Mouse (Mus musculus) layer of hippocampus, adult 2 months (tissue): ENCODE data around the gene Zfp599. TPM values are rescaled to one million over a fixed set of nuclear protein-coding genes. Genes with fewer than 3 reads are reported as not detected.
"Not testable (repeated sequence)": the region's sequence is repeated elsewhere in the genome, so short reads cannot be mapped to it uniquely, and the experiment has no call there.

Experiments
- DNase-seq, 2 experiments: peaks; one replicate each; pipeline ENCODE4 v3.0.0; 2022; ENCODE audit warnings: low spot score in 2 of 2
- H3K27ac ChIP-seq: fragments of 200-600 bp; 2 replicates; pipeline ENCODE4 v1.8.1; 2022
- H3K4me3 ChIP-seq: fragments of 200-600 bp; 2 replicates; pipeline ENCODE4 v1.8.1; 2022; ENCODE audit warnings: mild to moderate bottlenecking
- CTCF ChIP-seq: fragments of 200-600 bp; conservative IDR thresholded peaks from 2 replicates; pipeline ENCODE4 v1.8.1; 2022; ENCODE audit warnings: antibody characterized with exemption, mild to moderate bottlenecking, moderate library complexity
- total RNA-seq, 2 experiments: library from RNA; stranded (reverse); gene quantifications; 2 replicates each; pipeline ENCODE4 v1.2.3; 2021

Zfp599 gene
- total RNA-seq, 2 experiments from 2014 or later: 6.4 to 6.7 TPM

GRCm38 (mm10) chr9:22240001-22240400 lies 19.7 kb downstream of the Zfp599 start:
- no peak overlapping the region for H3K27ac ChIP-seq
- no peak for TF ChIP-seq CTCF
- DNase-seq: no peak
- no peak overlapping the region for H3K4me3 ChIP-seq

- peak; percentile 73 for TF ChIP-seq CTCF
- no peak for DNase-seq
- Histone ChIP-seq H3K27ac (no peak overlapping the region), H3K4me3 (no peak overlapping the region)
Measured at GRCm38 (mm10) chr9:22230556-22230955, 29.1 kb downstream of the Zfp599 start.

GRCm38 (mm10) chr9:22230061-22230460 lies 29.6 kb downstream of the Zfp599 start:
- no peak for TF ChIP-seq CTCF
- Histone ChIP-seq H3K27ac (no peak overlapping the region), H3K4me3 (no peak overlapping the region)
- no peak for DNase-seq

GRCm38 (mm10) chr9:22229386-22230026 lies 30.2 kb downstream of the Zfp599 start:
- no peak for DNase-seq
- Histone ChIP-seq H3K4me3 (no peak overlapping the region), H3K27ac (no peak overlapping the region)
- no peak for TF ChIP-seq CTCF

GRCm38 (mm10) chr9:22226846-22227245 lies 32.8 kb downstream of the Zfp599 start:
- Histone ChIP-seq H3K4me3 (no peak overlapping the region), H3K27ac (no peak overlapping the region)
- no peak for DNase-seq
- no peak for TF ChIP-seq CTCF

- not testable (repeated sequence) for DNase-seq, H3K27ac ChIP-seq
- H3K4me3 ChIP-seq: peak overlapping the region; percentile 71
Measured at GRCm38 (mm10) chr9:22226389-22226673, 33.4 kb downstream of the Zfp599 start.

- peak; percentile 98 to 99 for DNase-seq
- Histone ChIP-seq H3K4me3 (peak within 1 kb of the TSS; percentile 71), H3K27ac (peak within 1 kb of the TSS; percentile 93)
- TF ChIP-seq CTCF: peak; percentile 84
Measured at GRCm38 (mm10) chr9:22225581-22226388, 33.9 kb downstream of the Zfp599 start, which contains the start of gene Zfp809. Gene Zfp809, plus strand, starts transcription at chr9:22225714.

- TF ChIP-seq CTCF: peak; percentile 49
- Histone ChIP-seq H3K27ac (peak overlapping the region; percentile 93), H3K4me3 (peak overlapping the region; percentile 71)
- no peak for DNase-seq
Measured at GRCm38 (mm10) chr9:22224536-22225503, 34.9 kb downstream of the Zfp599 start.

GRCm38 (mm10) chr9:22224066-22224465 lies 35.6 kb downstream of the Zfp599 start:
- no peak for DNase-seq
- H3K4me3 ChIP-seq: no peak overlapping the region
- TF ChIP-seq CTCF: no peak
- H3K27ac ChIP-seq: no peak overlapping the region

- no peak for DNase-seq
- Histone ChIP-seq H3K4me3 (no peak overlapping the region), H3K27ac (no peak overlapping the region)
- no peak for TF ChIP-seq CTCF
Measured at GRCm38 (mm10) chr9:22217858-22218493, 41.7 kb downstream of the Zfp599 start.

- no peak overlapping the region for H3K27ac ChIP-seq
- H3K4me3 ChIP-seq: no peak overlapping the region
- DNase-seq: no peak
- TF ChIP-seq CTCF: no peak
Measured at GRCm38 (mm10) chr9:22216705-22217104, 43.0 kb downstream of the Zfp599 start.

- DNase-seq: no peak
- TF ChIP-seq CTCF: no peak
- H3K27ac ChIP-seq: no peak overlapping the region
- H3K4me3 ChIP-seq: no peak overlapping the region
Measured at GRCm38 (mm10) chr9:22214549-22214948, 45.1 kb downstream of the Zfp599 start.

GRCm38 (mm10) chr9:22213785-22214194 lies 45.9 kb downstream of the Zfp599 start:
- Histone ChIP-seq H3K27ac (no peak overlapping the region), H3K4me3 (no peak overlapping the region)
- no peak for DNase-seq
- TF ChIP-seq CTCF: no peak

Other genes starting within 250 kb of the Zfp599 start
- 100 to 1,000 TPM; 156 to 160 TPM for gene Elavl3, start 207.9 kb downstream of the Zfp599 start, total RNA-seq
- 1 to 10 TPM; 2.2 to 6.3 TPM for gene Gm49318, start 188.6 kb downstream of the Zfp599 start, total RNA-seq
- gene Zfp653, start 188.5 kb downstream of the Zfp599 start, total RNA-seq: 10 to 100 TPM; 22.3 to 25.2 TPM
- gene Ecsit, start 174.5 kb downstream of the Zfp599 start, total RNA-seq: 10 to 100 TPM; 44.7 to 47.2 TPM
- gene Cnn1, start 160.7 kb downstream of the Zfp599 start, total RNA-seq: 1 to 10 TPM in 1 of 2 experiments, under 1 TPM in 1; 0.44 to 1.4 TPM
- 10 to 100 TPM; 54.6 to 54.8 TPM for gene Elof1, start 142.7 kb downstream of the Zfp599 start, total RNA-seq
- gene Acp5, start 124.2 kb downstream of the Zfp599 start, total RNA-seq: under 1 TPM; 0.27 to 0.69 TPM
- gene Pigyl, start 103.0 kb downstream of the Zfp599 start, total RNA-seq: 10 to 100 TPM; 49.0 to 50.5 TPM
- under 1 TPM in 1 of 2 experiments, not detected in 1; 0.42 TPM for gene Zfp872, start 71.8 kb downstream of the Zfp599 start, total RNA-seq
- 10 to 100 TPM; 26.0 to 26.4 TPM for gene Zfp809, start 34.2 kb downstream of the Zfp599 start, total RNA-seq
- 10 to 100 TPM; 19.9 to 23.2 TPM for gene Zfp810, start 47.8 kb upstream of the Zfp599 start, total RNA-seq
- gene Anln, start 129.3 kb upstream of the Zfp599 start, total RNA-seq: 10 to 100 TPM; 17.4 to 21.5 TPM
- 1 to 10 TPM; 7.6 to 9.6 TPM for gene 9530077C05Rik, start 151.6 kb upstream of the Zfp599 start, total RNA-seq
- not detected for gene Gm17545, start 194.4 kb upstream of the Zfp599 start, total RNA-seq
- 10 to 100 TPM; 34.3 to 34.5 TPM for gene Rp9, start 209.8 kb upstream of the Zfp599 start, total RNA-seq
- 10 to 100 TPM; 21.0 to 26.6 TPM for gene Bbs9, start 215.8 kb upstream of the Zfp599 start, total RNA-seq